8 mouse cellular contexts compared by ENCODE assay signal in genomic region chr2:167689501-167690218, GRCm38 (mm10). TPM values are rescaled to one million over a fixed set of nuclear protein-coding genes. Genes with fewer than 3 reads are reported as not detected.
DNase-seq lines count a peak whose midpoint lies in the region; ATAC-seq and TF ChIP-seq lines count a peak whose summit lies in the region.

TSS of gene Tmem189 (minus strand) at chr2:167689822.

- no peak for ATAC-seq in erythroblast, adult 5-6 weeks (replicated peaks; ENCODE audit: low FRiP score, poor library complexity, severe bottlenecking)
- ATAC-seq in heart, embryonic 11.5 days (replicated peaks; ENCODE audit: insufficient number of reproducible peaks, low FRiP score, low TSS enrichment), result no peak
- no peak for ATAC-seq in liver, embryonic 12.5 days
- no peak for ATAC-seq in stomach, embryonic 14.5 days (ENCODE audit: insufficient number of reproducible peaks, insufficient read depth, low FRiP score, low read depth)

- H3K9me3 ChIP-seq in heart, embryonic 11.5 days (replicated peaks; ENCODE audit: control insufficient read depth, low read length), result no peaks in the 10 kb centered on the region
- no peaks in the 10 kb centered on the region for H3K9me3 ChIP-seq in liver, embryonic 12.5 days (replicated peaks)
- H3K9me3 ChIP-seq in stomach, embryonic 14.5 days (ENCODE audit: control insufficient read depth, low read depth, low read length), result no peaks in the 10 kb centered on the region

- H3K27ac ChIP-seq in heart, embryonic 11.5 days (ENCODE audit: low read depth, low read length), result peak within 1 kb of the TSS; percentile 58
- H3K27ac ChIP-seq in liver, embryonic 12.5 days, result peak within 1 kb of the TSS; percentile 80
- H3K27ac ChIP-seq in stomach, embryonic 14.5 days (ENCODE audit: low read length), result peak within 1 kb of the TSS; percentile 52

- peak within 1 kb of the TSS; percentile 97 for H3ac ChIP-seq in myocyte (ENCODE audit: control insufficient read depth, insufficient read length)

- 1% methylated on average over 96 of the region's 99 CpGs for WGBS in heart, embryonic 11.5 days (ENCODE audit: insufficient replicate concordance)
- under 1% methylated on average over 99 of the region's 99 CpGs for WGBS in liver, embryonic 12.5 days (ENCODE audit: insufficient replicate concordance)
- WGBS in stomach, embryonic 14.5 days, result under 1% methylated on average over 87 of the region's 99 CpGs

- peak; percentile 90 for TF ChIP-seq POLR2A in myocyte (IDR thresholded peaks at IDR 0.05; ENCODE audit: insufficient read length, low read depth)

- peak within 1 kb of the TSS; percentile 98 for H3K4me2 ChIP-seq in heart, embryonic 11.5 days
- peak within 1 kb of the TSS; percentile 87 for H3K4me2 ChIP-seq in liver, embryonic 12.5 days
- H3K4me2 ChIP-seq in myocyte (ENCODE audit: low read depth), result peak within 1 kb of the TSS; percentile 91
- peak within 1 kb of the TSS; percentile 97 for H3K4me2 ChIP-seq in stomach, embryonic 14.5 days (replicated peaks; ENCODE audit: low read depth, low read length)

- H3K4me1 ChIP-seq in heart, embryonic 11.5 days (ENCODE audit: control insufficient read depth, insufficient read depth, low read length), result peaks cover 17% of the 10 kb centered on the region
- H3K4me1 ChIP-seq in liver, embryonic 12.5 days, result peaks cover 59% of the 10 kb centered on the region
- peaks cover 15% of the 10 kb centered on the region for H3K4me1 ChIP-seq in stomach, embryonic 14.5 days (ENCODE audit: control insufficient read depth, insufficient read depth, low read length)

- H3K36me3 ChIP-seq in heart, embryonic 11.5 days (ENCODE audit: control insufficient read depth, insufficient read depth, low read length), result no peaks in the 10 kb centered on the region
- H3K36me3 ChIP-seq in liver, embryonic 12.5 days, result no peaks in the 10 kb centered on the region; the same call in 1 of the 2 replicates
- H3K36me3 ChIP-seq in myocyte (ENCODE audit: control insufficient read depth, insufficient read depth), result peaks cover 13% of the 10 kb centered on the region
- H3K36me3 ChIP-seq in stomach, embryonic 14.5 days (ENCODE audit: control insufficient read depth, insufficient read depth, low read length), result no peaks in the 10 kb centered on the region; the same call in 1 of the 2 replicates

- H3K4me3 ChIP-seq in heart, embryonic 11.5 days (ENCODE audit: low read depth, low read length), result peak within 1 kb of the TSS; percentile 73
- peak within 1 kb of the TSS; percentile 72 for H3K4me3 ChIP-seq in liver, embryonic 12.5 days
- H3K4me3 ChIP-seq in myocyte, result peak within 1 kb of the TSS; percentile 95
- peak within 1 kb of the TSS; percentile 59 for H3K4me3 ChIP-seq in stomach, embryonic 14.5 days (ENCODE audit: low read depth, low read length)

- peaks cover 14% of the 10 kb centered on the region for H3K27me3 ChIP-seq in heart, embryonic 11.5 days (ENCODE audit: control insufficient read depth, insufficient read depth, low read length)
- peaks cover 53% of the 10 kb centered on the region for H3K27me3 ChIP-seq in liver, embryonic 12.5 days (replicated peaks)
- no peaks in the 10 kb centered on the region for H3K27me3 ChIP-seq in myocyte (ENCODE audit: control insufficient read depth, insufficient read depth, insufficient read length)
- H3K27me3 ChIP-seq in stomach, embryonic 14.5 days (ENCODE audit: control insufficient read depth, insufficient read depth, low read length), result no peaks in the 10 kb centered on the region; the same call in 1 of the 2 replicates

- peaks cover 28% of the 10 kb centered on the region for H3K79me2 ChIP-seq in myocyte (ENCODE audit: control insufficient read depth, insufficient read depth)

- H3K9ac ChIP-seq in heart, embryonic 11.5 days (ENCODE audit: low read depth, low read length), result peak within 1 kb of the TSS; percentile 83
- H3K9ac ChIP-seq in liver, embryonic 12.5 days, result peak within 1 kb of the TSS; percentile 77
- peak within 1 kb of the TSS; percentile 71 for H3K9ac ChIP-seq in stomach, embryonic 14.5 days (replicated peaks; ENCODE audit: low read depth, low read length)

- peak; percentile 85 for DNase-seq in CD4-positive helper T cell, adult 2 months (ENCODE audit: low read depth, low spot score)
- peak; percentile 78 for DNase-seq in adrenal gland, postnatal 14 days
- DNase-seq in kidney, postnatal 10 days, result peak; percentile 73

TF ChIP-seq in myocyte, 11 proteins besides CTCF, POLR2A, EP300 and RAD21:
- TF ChIP-seq MAX (IDR thresholded peaks at IDR 0.05; ENCODE audit: low read depth) (peak; percentile 92), TCF3 (IDR thresholded peaks at IDR 0.05; ENCODE audit: insufficient read length, low read depth) (peak; percentile 10), POLR2AphosphoS2 (IDR thresholded peaks at IDR 0.05; ENCODE audit: insufficient read length, low read depth) (peak; percentile 93), MYOG (IDR thresholded peaks at IDR 0.05; ENCODE audit: control insufficient read depth in 1 of 3, insufficient read depth in 1 of 3, insufficient read length in 2 of 3, low read depth in 2 of 3) (peak in 2 of 3 experiments; percentile 64 to 77), REST (IDR thresholded peaks at IDR 0.05; ENCODE audit: insufficient read depth, insufficient read length) (no peak), MYOD1 (IDR thresholded peaks at IDR 0.05; ENCODE audit: control insufficient read depth in 1 of 3, insufficient read length in 2 of 3, low read depth in 2 of 3) (peak in 2 of 3 experiments; percentile 83 to 88), CEBPB (IDR thresholded peaks at IDR 0.05; ENCODE audit: insufficient read depth, poor library complexity, severe bottlenecking) (peak; percentile 98), SRF (IDR thresholded peaks at IDR 0.05; ENCODE audit: control insufficient read depth, insufficient read length, low read depth) (no peak)

RNA-seq across cellular contexts. Expression of gene Tmem189, which starts in this region (rescaled TPM):
- 30.7 and 37.5 TPM in 2 replicates for total RNA-seq in adrenal gland, postnatal 14 days (2021)
- total RNA-seq in erythroblast, adult 5-6 weeks (2015; ENCODE audit: low replicate concordance), result 19.6 and 20.8 TPM in 2 replicates
- total RNA-seq in erythroblast, adult 5-6 weeks (2017; ENCODE audit: low replicate concordance), result 23.7 and 52.9 TPM in 2 replicates
- polyA plus RNA-seq in heart, embryonic 11.5 days (2014; fragmentation: Nextera tagmentation; extraction: Ambion mirVana), result 38.2 and 38.7 TPM in 2 replicates
- 27.3 and 30.4 TPM in 2 replicates for polyA plus RNA-seq in liver, embryonic 12.5 days (2016; fragmentation: Nextera tagmentation; extraction: Ambion mirVana)
- 91.9 TPM for polyA plus RNA-seq in myocyte (2012; fragmentation: generic; extraction: Trizol)
- polyA plus RNA-seq in stomach, embryonic 14.5 days (2014; fragmentation: Nextera tagmentation; extraction: Ambion mirVana), result 38.9 and 40.7 TPM in 2 replicates
